Mouse (Mus musculus) bone marrow macrophage, adult 2 months (primary cell): ENCODE data around the gene Nt5c3b. TPM values are rescaled to one million over a fixed set of nuclear protein-coding genes. Genes with fewer than 3 reads are reported as not detected.
A peak's percentile ranks its signal among the peaks of the same experiment; 100 is the strongest.

Experiments used
- H3K27ac ChIP-seq: 2 replicates; pipeline ENCODE4 v1.5.1; 2012; ENCODE audit warnings: low read depth, low read length; ENCODE audit not compliant: insufficient read depth
- H3K4me1 ChIP-seq: 2 replicates; pipeline ENCODE4 v1.6.1; 2012; ENCODE audit warnings: low read length; ENCODE audit not compliant: control insufficient read depth, insufficient read depth
- H3K4me3 ChIP-seq: 2 replicates; pipeline ENCODE4 v1.5.1; 2012; ENCODE audit warnings: mild to moderate bottlenecking, low read length, moderate library complexity; ENCODE audit not compliant: insufficient read depth
- CTCF ChIP-seq: IDR thresholded peaks from 2 replicates; pipeline ENCODE4 v1.5.1; 2012; ENCODE audit warnings: low read depth, mild to moderate bottlenecking, low read length, moderate library complexity
- POLR2A ChIP-seq: IDR thresholded peaks from 2 replicates; pipeline ENCODE4 v1.6.1; 2012; ENCODE audit warnings: mild to moderate bottlenecking, low read depth, low read length, borderline replicate concordance
- polyA plus RNA-seq: library from polyadenylated mRNA; stranded (reverse); fragments of >200 nt; gene quantifications from 2 replicates; pipeline ENCODE4 v1.2.4, GENCODE M21; 2012; ENCODE audit not compliant: missing spikeins, insufficient read depth, insufficient read length

The Nt5c3b gene
- polyA plus RNA-seq, 1 experiment: 17.6 TPM

DNA sequence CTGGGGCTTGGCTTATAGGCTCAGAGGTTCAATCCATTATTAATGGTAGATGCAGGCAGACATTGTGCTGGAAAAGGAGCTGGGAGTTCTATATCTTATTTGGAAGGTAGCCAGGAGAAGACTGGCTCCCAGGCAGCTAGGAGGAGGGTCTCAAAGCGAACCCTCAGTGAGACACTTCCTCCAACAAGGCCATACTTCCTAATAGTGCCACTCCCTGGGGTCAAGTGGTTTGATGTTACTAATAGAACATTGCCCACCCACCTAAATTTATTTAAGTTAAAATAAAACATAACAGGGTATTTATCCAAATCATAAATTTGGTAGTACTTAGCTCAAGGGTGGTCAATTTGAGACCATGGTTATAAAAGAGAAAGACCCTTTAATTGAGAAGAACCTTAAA is 24.2 kb upstream of the Nt5c3b start:
- H3K4me1 ChIP-seq: peaks cover 1% of the 10 kb centered on the region
- H3K27ac ChIP-seq: no peak overlapping the region
- no peak overlapping the region for H3K4me3 ChIP-seq
- TF ChIP-seq POLR2A: no peak
- TF ChIP-seq CTCF: no peak

- H3K4me3 ChIP-seq: no peak overlapping the region
- no peak for TF ChIP-seq POLR2A
- TF ChIP-seq CTCF: no peak
- no peak overlapping the region for H3K27ac ChIP-seq
- no peaks in the 10 kb centered on the region for H3K4me1 ChIP-seq
Observed at GRCm38 (mm10) chr11:100465229-100465792, 23.7 kb upstream of the Nt5c3b start.

DNA sequence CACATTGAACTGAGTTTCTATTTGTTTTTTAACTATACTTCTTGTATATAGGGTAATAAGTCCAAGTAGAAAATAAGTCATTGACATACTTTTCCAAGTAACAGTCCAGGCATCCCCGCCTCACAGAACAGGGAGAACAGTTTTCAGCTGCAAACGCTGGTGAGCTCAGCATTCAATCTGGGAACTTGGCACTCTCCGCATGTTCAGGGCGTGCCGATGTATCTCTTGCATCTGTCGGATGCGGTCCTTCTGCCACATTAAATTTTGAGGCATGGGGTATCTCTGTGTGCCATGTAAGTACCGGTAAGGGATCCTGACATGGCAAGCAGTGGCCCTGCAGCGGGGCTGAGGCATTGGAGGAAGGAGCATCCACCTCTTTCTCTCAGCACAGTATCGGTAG is 21.1 kb upstream of the Nt5c3b start:
- TF ChIP-seq POLR2A: no peak
- no peak for TF ChIP-seq CTCF
- Histone ChIP-seq H3K27ac (no peak overlapping the region), H3K4me1 (no peaks in the 10 kb centered on the region), H3K4me3 (no peak overlapping the region)

DNA sequence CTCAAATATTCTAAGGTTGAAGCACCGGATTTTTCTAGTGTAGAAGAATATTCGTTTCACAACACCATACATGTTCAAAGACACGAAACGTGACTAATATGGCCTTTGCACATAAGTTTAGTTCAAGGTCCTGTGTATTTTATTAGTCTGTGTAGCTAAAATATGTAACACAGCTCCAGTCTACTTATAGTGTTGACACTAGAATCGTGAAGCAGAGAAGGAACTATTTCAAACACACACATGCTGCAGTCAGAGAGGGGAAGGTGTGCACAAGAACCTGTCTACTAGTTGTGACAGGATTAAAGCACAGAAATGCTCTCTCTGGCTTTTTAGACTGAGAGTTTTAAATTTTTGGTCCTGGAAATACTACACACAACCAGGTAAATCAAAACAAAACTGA is 16.1 kb upstream of the Nt5c3b start:
- H3K4me1 ChIP-seq: no peaks in the 10 kb centered on the region
- no peak for TF ChIP-seq POLR2A
- no peak for TF ChIP-seq CTCF
- no peak overlapping the region for H3K4me3 ChIP-seq
- no peak overlapping the region for H3K27ac ChIP-seq

GRCm38 (mm10) chr11:100457247-100457646 is 15.6 kb upstream of the Nt5c3b start:
- Histone ChIP-seq H3K4me3 (no peak overlapping the region), H3K27ac (no peak overlapping the region), H3K4me1 (no peaks in the 10 kb centered on the region)
- TF ChIP-seq POLR2A (no peak), CTCF (no peak)

GRCm38 (mm10) chr11:100442625-100443024 is 1.0 kb upstream of the Nt5c3b start:
- Histone ChIP-seq H3K4me3 (no peak overlapping the region), H3K27ac (no peak overlapping the region), H3K4me1 (peaks cover 8% of the 10 kb centered on the region)
- TF ChIP-seq CTCF (no peak), POLR2A (no peak)

DNA sequence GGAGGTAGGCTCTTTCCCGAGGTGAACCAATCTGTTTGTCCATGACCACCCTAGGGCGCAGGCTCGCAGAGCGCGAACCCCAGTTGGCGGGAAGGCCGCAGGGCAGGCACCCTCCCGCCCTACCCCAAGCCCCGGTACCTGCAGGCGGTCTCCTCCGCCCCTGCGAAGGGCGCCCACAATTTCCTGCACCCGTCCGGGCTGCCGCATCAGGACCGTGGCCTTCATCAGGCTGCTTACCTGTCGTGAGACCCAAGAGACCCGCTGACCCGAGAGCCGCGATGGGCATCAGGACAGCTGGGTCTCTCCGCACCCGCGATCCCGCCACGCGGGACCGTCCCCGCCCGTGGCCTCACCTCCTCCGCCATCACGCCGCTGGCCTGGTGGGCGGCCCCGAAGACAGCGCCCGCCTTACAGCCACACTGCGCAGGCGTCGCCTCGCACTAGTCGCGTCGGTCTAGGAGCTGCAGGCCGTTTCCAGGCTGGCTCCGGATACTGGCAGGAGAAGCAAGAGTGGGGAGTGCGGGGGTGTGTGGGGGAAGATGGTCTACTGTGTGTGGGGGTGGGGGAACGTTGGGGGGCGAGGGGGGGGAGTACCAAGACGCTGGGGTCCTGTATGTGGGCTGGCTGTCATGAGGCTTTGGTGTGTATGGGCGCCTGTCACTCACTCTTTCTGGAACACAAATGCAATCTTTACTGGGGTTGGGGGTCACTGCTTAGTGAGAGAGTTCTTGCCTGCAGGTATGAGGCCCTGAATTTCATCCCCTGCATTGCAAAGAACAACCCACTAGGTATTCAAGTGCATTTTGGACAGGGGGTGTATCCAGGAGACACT is 701 bp downstream of the Nt5c3b start:
- Histone ChIP-seq H3K4me1 (peaks cover 8% of the 10 kb centered on the region), H3K4me3 (peak overlapping the region; percentile 96), H3K27ac (no peak overlapping the region)
- no peak for TF ChIP-seq CTCF
- TF ChIP-seq POLR2A: 0 out of 2 replicates have a peak, but pooled peaks have one; percentile 48

- Histone ChIP-seq H3K27ac (no peak overlapping the region), H3K4me1 (peaks cover 10% of the 10 kb centered on the region), H3K4me3 (no peak overlapping the region)
- TF ChIP-seq POLR2A (no peak), CTCF (no peak)
Observed at GRCm38 (mm10) chr11:100437901-100438300, 3.7 kb downstream of the Nt5c3b start.

- no peak overlapping the region for H3K27ac ChIP-seq
- no peak overlapping the region for H3K4me3 ChIP-seq
- TF ChIP-seq CTCF (no peak), POLR2A (no peak)
- peaks cover 10% of the 10 kb centered on the region for H3K4me1 ChIP-seq
Observed at GRCm38 (mm10) chr11:100435678-100436246, 5.8 kb downstream of the Nt5c3b start.

DNA sequence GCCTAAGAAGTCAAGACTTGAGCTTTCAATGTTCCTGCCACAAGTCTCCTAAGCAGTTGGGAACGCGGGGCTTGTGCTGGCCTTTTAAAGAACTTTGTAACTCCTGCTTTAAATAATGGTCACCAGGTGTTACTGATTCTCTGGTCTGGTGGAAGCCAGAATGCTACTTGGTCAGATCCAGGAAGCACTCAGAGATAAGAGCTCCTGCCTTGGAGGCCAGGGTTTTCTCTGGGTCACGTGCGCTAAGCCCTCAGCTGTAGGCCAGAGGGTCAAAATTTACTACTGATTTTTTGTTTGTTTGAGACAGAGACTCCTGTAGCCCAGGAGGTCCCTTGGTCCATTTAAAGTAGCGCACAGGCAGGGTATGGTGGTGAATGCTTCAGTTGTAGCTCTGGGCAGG is 9.6 kb downstream of the Nt5c3b start:
- no peak for TF ChIP-seq POLR2A
- H3K27ac ChIP-seq: no peak overlapping the region
- H3K4me1 ChIP-seq: peaks cover 5% of the 10 kb centered on the region; the same call in 1 of the 2 replicates
- H3K4me3 ChIP-seq: no peak overlapping the region
